In the genomic region with DNA sequence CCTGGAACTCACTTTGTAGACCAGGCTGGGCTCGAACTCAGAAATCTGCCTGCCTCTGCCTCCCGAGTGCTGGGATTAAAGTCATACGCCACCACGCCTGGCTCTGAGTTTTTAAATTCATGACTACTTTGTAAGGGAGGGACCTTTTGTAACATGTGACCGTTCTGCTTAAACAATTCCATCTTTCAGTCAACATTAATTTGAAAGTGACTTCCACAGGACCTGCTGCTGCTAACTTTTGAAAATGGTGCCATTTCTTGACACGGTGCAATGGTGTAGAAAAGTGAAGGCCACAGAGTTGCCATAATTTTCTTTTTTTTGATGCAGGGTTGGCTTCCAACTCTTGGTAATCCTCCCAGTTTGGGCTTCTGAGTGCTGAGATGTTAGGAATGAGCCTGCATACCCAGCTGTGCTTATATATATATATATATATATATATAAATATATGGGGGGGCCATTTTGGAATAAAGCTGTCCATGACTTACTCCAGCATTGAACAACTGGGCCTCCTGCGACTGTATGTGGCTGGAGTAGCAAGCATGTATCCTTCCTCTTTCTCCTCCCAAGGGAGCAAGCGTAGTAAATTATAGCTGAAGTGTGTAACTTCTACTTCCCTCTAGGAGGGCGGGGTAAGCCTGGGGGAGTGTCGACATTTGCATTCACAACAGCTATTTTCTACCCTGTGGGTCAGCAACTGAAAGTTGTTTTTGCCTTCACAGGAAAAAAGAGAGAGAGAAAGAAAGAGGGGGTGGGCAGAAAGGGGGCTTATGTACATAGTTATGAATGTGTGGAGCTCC, we compare ENCODE assay signal across 8 mouse cellular contexts. TPM values are rescaled to one million over a fixed set of nuclear protein-coding genes. Genes with fewer than 3 reads are reported as not detected.
DNase-seq lines count a peak whose midpoint lies in the region; ATAC-seq and TF ChIP-seq lines count a peak whose summit lies in the region.

No protein-coding gene starts in this region.

- H3K36me3 ChIP-seq in ES-Bruce4 (ENCODE audit: control insufficient read depth, insufficient read depth, low read length, poor library complexity, severe bottlenecking) = no peaks in the 10 kb centered on the region
- no peaks in the 10 kb centered on the region for H3K36me3 ChIP-seq in intestine, embryonic 16.5 days (ENCODE audit: control insufficient read depth, insufficient read depth, low read length)

- peaks cover 13% of the 10 kb centered on the region for H3K4me1 ChIP-seq in ES-Bruce4 (ENCODE audit: control insufficient read depth, insufficient read depth, low read length)
- peaks cover 7% of the 10 kb centered on the region; the same call in 1 of the 2 replicates for H3K4me1 ChIP-seq in intestine, embryonic 16.5 days (ENCODE audit: control insufficient read depth, insufficient read depth, low read length)

- H3K27me3 ChIP-seq in ES-Bruce4 (ENCODE audit: control insufficient read depth, insufficient read depth, low read length, poor library complexity, severe bottlenecking) = no peaks in the 10 kb centered on the region
- no peaks in the 10 kb centered on the region for H3K27me3 ChIP-seq in intestine, embryonic 16.5 days (replicated peaks; ENCODE audit: control insufficient read depth, insufficient read depth, low read length)

- H3K4me3 ChIP-seq in layer of hippocampus, adult 2 months = no peak overlapping the region
- no peak overlapping the region for H3K4me3 ChIP-seq in ES-Bruce4 (ENCODE audit: low read depth, low read length)
- H3K4me3 ChIP-seq in intestine, embryonic 16.5 days (ENCODE audit: low read length) = no peak overlapping the region

- H3K9me3 ChIP-seq in ES-Bruce4 (replicated peaks; ENCODE audit: control insufficient read depth, insufficient read depth, low read length, poor library complexity, severe bottlenecking) = no peaks in the 10 kb centered on the region
- H3K9me3 ChIP-seq in intestine, embryonic 16.5 days (ENCODE audit: control insufficient read depth, low read length) = no peaks in the 10 kb centered on the region

- no peak overlapping the region for H3K9ac ChIP-seq in ES-Bruce4 (ENCODE audit: low read depth, poor library complexity, severe bottlenecking)
- H3K9ac ChIP-seq in intestine, embryonic 16.5 days (ENCODE audit: low read depth, low read length) = no peak overlapping the region

- no peak for TF ChIP-seq CTCF in layer of hippocampus, adult 2 months (conservative IDR thresholded peaks at IDR 0.05)
- no peak for TF ChIP-seq CTCF in ES-Bruce4 (IDR thresholded peaks at IDR 0.05; ENCODE audit: low read depth, low read length)

- no peak for TF ChIP-seq EP300 in ES-Bruce4 (IDR thresholded peaks at IDR 0.05; ENCODE audit: insufficient read depth, low read depth, low read length)

- TF ChIP-seq POLR2A in ES-Bruce4 (IDR thresholded peaks at IDR 0.05; ENCODE audit: insufficient read depth, low read length) = no peak

- H3K27ac ChIP-seq in layer of hippocampus, adult 2 months = peak overlapping the region; percentile 55; the same call in 1 of the 2 replicates
- 0 out of 2 replicates have a peak overlapping the region, but pooled peaks have one; percentile 49 for H3K27ac ChIP-seq in ES-Bruce4 (ENCODE audit: insufficient read depth, low read length)
- no peak overlapping the region for H3K27ac ChIP-seq in intestine, embryonic 16.5 days (ENCODE audit: low read length)

- H3K4me2 ChIP-seq in intestine, embryonic 16.5 days (ENCODE audit: low read depth, low read length) = no peak overlapping the region

- peak; percentile 84 to 88; a peak in 3 of 4 replicates for ATAC-seq in hematopoietic stem cell, adult 5-6 weeks (replicated peaks in 1 of 2; ENCODE audit: insufficient read depth in 1 of 2, low FRiP score in 2 of 2, low TSS enrichment in 1 of 2, low read depth in 1 of 2, poor library complexity in 2 of 2, severe bottlenecking in 2 of 2)
- no peak for ATAC-seq in intestine, embryonic 16.5 days

- WGBS in intestine, embryonic 16.5 days = 79% methylated on average over 10 of the region's 10 CpGs

- no peak for DNase-seq in layer of hippocampus, adult 2 months (ENCODE audit: low spot score in 2 of 2)
- no peak for DNase-seq in layer of hippocampus, postnatal 10 days (ENCODE audit: low spot score in 2 of 2)
- peak; percentile 52 for DNase-seq in mesoderm, embryonic 11.5 days (ENCODE audit: low read depth, low spot score)
- DNase-seq in cerebellum, postnatal 4 days (ENCODE audit: low spot score in 2 of 2) = no peak
- no peak for DNase-seq in adrenal gland, adult 8-10 months

RNA-seq across cellular contexts. Expression of a gene that starts 56.9 kb away (rescaled TPM):
- 10 to 100 TPM; 70.9 to 80.5 TPM for total RNA-seq in layer of hippocampus, adult 2 months (2021)
- total RNA-seq in layer of hippocampus, postnatal 10 days (2021) = 100 to 1,000 TPM in 1 of 2 experiments, 10 to 100 TPM in 1; 93.3 to 101 TPM
- polyA plus RNA-seq in ES-Bruce4 (2011; ENCODE audit: insufficient read depth, insufficient read length, low read depth, missing spikeins) = 50.5 and 65.8 TPM in 2 replicates
- 43.3 and 45.3 TPM in 2 replicates for total RNA-seq in hematopoietic stem cell, adult 5-6 weeks (2017)
- total RNA-seq in adrenal gland, adult 8-10 months (2022) = 10 to 100 TPM; 23.3 to 31.0 (median 29.4) TPM
- polyA plus RNA-seq in intestine, embryonic 16.5 days (2015; fragmentation: Nextera tagmentation; extraction: Ambion mirVana) = 24.1 and 30.6 TPM in 2 replicates
